Mouse (Mus musculus): Measurements from ENCODE around the gene Dars2. TPM values are rescaled to one million over a fixed set of nuclear protein-coding genes. Genes with fewer than 3 reads are reported as not detected.

Gene Dars2
- 15.5 TPM for polyA plus RNA-seq (2017; shearing (Covaris generic))

GRCm38 (mm10) chr1:161070352-161071271 lies at the start of gene Dars2, which contains the start of gene Cenpl:
Gene Dars2, minus strand, starts transcription at chr1:161070658.
Gene Cenpl, plus strand, starts transcription at chr1:161070713.

DNA sequence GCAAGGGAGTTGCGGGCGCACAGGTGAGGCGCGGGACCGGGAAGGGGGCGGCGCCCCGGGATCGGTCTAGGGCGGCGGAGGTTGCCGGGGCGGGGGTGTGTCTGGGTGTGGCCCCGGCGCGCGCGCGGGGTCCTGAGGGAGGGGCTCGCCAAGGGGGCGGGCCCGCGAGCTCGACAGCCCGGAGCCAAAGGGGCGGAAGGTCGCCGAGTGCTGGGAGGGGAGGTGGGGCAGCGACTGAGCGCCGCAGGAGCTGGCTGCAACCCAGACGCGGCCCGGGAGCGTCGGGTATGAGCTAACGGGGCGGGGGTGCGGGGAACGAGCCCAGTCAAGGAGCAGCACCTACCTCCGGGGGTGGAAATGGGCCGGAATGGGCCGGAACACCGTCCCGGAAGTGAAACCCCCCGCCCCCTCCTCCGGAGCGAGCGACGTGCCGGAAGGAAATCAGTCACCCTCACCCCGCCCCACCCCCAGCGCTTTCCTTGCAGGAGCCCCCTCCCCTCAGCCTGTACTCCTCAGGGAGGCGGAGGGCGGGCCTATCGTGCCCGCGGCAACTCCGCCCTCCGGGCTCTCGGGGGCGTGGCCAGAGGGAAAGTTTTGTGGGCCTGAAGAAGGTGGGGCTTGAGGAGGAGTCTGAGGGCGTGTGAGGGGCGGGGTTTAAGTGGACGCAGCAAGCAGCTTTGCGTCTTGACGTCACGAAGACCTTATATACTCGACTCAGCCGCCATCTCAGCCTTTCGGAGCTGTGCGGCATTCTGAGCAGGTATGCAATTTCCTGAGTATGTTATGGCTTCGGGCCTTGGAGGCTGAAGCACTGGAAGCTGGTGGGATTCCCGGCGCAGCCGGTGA lies 35.8 kb downstream of the Dars2 start, which contains the start of gene Zbtb37:
Gene Zbtb37, minus strand, starts transcription at position 415 of the 846 bp plus-strand sequence.

Other genes with a start within 250 kb of the Dars2 start
- gene Rc3h1, start 164.2 kb downstream of the Dars2 start, polyA plus RNA-seq (2017; shearing (Covaris generic)), result 27.2 TPM
- gene Serpinc1, start 92.1 kb downstream of the Dars2 start, polyA plus RNA-seq (2017; shearing (Covaris generic)), result 0.84 TPM
- gene Zbtb37, start 35.8 kb downstream of the Dars2 start, polyA plus RNA-seq (2017; shearing (Covaris generic)), result 10.2 TPM
- 66.3 TPM for gene Cenpl, start 55 bp upstream of the Dars2 start, polyA plus RNA-seq (2017; shearing (Covaris generic))
- 16.8 TPM for gene Klhl20, start 60.9 kb upstream of the Dars2 start, polyA plus RNA-seq (2017; shearing (Covaris generic))
- not detected for gene Ankrd45, start 72.0 kb upstream of the Dars2 start, polyA plus RNA-seq (2017; shearing (Covaris generic))
- gene Tex50, start 88.7 kb upstream of the Dars2 start, polyA plus RNA-seq (2017; shearing (Covaris generic)), result not detected
- 1,062 TPM for gene Prdx6, start 180.6 kb upstream of the Dars2 start, polyA plus RNA-seq (2017; shearing (Covaris generic))